Mouse (Mus musculus) heart, postnatal 4 days (tissue): Measurements from ENCODE around the gene Rad23b. TPM values are rescaled to one million over a fixed set of nuclear protein-coding genes. Genes with fewer than 3 reads are reported as not detected.
A peak's percentile ranks its signal among the peaks of the same experiment; 100 is the strongest.
"Not testable (repeated sequence)": the region's sequence is repeated elsewhere in the genome, so short reads cannot be mapped to it uniquely, and the experiment has no call there.

Experiments used
- DNase-seq: peaks from one replicate; pipeline ENCODE4 v3.0.0; 2021
- total RNA-seq, 2 experiments: library from RNA; stranded (reverse); gene quantifications; 2 replicates each; pipeline ENCODE4 v1.2.3; 2021

Gene Rad23b
- total RNA-seq, 2 experiments from 2014 or later, result 141 to 161 TPM

DNA sequence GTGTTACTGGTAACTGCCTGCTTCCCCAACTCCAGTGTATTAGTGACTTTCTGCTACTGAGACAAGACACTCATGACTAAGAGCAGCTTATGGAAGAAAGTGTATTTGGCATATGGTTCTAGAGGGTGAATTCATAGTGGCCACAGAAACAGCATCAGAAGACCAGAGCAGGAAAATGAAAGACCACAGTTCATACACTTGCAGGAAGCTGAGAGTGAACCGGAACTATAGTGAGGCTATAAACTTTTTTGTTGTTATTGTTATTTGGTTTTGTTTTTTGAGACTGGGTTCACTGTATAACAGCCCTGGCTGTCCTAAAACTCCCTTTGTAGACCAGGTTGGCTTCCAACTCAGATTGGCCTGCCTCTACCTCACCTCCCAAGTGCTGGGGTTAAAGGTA, 6.0 kb downstream of the Rad23b start:
- DNase-seq, result no peak

DNA sequence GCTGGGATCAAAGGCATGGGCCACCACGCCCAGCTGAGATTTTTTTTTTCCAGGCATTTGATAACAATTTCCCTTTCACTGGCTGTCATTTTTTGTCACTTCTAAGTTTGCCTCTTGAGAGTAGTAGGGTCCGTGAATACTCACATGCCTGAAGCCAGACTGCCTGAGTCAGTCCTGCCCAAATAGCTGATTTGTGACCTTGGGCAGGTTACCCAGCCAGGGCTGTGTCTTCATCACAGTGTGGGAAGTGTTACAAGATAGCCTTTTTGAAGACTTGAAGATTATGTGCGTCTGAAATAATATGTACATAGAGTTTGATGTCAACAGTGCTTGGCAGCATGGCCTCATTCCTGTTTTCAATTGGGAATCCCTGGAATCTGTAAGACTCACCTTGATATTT, 6.9 kb downstream of the Rad23b start:
- DNase-seq, result no peak

DNA sequence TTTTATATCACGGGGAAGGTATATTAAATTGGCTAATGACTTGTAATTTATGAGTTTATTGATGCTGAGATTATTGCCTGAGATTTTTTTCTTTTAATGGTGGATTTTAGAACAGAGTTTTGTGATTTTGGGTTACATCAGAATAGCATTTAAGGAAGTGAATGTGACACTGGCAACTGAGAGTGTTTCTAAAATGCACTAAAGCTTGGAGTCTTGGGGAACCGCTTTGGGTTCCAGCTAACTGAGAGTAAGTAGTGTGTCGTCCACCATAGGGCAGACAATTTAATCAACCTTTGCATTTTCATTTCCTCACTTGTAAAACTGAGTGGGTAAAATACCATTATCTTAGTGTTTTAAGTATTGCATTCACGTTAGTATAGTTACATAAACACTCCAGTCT, 14.0 kb downstream of the Rad23b start:
- no peak for DNase-seq

DNA sequence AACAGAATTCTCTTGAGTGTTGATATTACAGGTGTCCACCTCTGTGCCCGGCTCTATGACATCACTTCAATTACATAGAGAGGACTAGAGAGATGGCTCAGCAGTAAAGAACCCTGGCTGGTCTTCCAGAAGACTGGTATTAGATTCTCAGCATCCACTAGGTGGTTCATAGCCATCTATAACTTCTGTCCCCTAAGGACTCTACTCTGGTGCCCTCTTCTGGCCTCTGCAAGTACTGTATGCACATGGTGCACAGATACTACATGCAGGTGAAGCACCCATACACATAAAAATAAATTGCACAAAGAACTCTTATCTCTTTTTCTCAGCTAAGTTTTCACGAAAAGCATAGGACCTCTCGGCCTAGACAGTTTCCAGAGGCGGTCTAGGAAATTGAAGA, 14.5 kb downstream of the Rad23b start:
- peak; percentile 28 for DNase-seq

DNA sequence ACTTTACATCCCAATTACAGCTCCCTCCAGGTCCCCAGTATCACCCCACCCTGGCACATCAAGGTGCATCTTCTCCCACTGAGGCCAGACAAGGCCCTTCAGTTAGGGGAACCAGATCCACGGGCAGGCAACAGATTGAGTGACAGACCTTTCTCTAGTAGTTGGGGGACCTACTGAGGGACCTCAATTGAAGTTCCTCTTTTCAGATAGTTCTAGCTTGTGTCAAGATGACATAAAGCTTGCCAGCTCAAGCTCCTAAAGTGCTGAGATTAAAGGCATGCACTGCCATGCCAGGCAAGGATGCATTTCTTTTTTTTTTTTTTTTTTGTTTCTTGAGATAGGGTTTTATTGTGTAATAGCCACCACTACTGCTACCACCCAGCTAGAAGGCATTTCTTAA, 16.2 kb downstream of the Rad23b start:
- DNase-seq, result no peak

DNA sequence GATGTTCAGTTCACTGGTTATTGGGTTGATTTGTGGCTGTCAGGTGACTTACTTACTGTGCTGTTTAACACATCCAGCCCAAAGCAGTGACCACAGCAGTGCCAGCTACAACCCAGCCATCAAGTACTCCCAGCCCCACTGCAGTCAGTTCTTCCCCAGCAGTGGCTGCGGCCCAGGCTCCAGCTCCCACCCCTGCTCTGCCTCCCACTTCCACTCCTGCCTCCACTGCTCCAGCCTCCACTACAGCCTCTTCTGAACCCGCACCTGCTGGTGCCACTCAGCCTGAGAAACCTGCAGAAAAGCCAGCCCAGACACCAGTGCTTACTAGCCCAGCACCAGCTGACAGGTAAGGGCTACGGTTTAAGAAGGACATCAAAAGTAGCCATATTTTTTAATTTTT, 20.3 kb downstream of the Rad23b start:
- DNase-seq, result no peak

DNA sequence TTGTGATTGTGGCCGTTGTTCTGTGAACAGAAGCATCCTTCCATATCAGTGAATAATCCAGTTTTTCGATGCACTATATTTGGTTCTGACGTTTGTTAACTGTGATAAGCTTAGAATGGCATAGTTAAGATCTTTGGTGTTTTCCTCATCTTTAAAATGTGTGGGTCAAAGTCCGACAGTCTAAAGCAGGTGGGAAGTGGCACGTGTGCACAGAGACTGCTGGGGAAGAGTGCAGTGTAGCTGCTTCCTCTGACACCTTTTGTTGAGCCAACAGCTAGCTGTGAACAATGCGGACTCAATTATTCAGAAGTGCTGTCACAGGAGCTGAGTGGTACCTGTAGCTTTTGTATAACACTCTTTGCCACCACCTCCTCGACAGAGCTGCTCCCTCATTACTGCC, 21.5 kb downstream of the Rad23b start:
- no peak for DNase-seq

DNA sequence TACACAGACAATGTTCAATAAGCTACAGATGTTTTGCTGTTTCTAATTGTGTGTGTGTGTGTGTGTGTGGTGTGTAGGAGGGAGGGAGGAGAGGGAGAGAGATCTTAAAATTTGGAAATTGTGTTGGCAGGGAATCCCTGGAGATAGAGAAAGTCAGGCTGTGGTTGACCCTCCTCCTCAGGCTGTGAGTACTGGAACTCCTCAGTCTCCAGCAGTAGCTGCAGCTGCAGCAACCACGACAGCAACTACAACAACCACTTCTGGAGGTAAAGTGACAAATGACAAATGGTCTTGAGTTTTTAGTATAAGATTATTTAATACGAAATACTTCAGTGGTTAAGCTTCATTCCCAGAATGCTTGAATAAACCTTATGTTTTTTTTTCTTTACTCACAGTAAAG, 32.5 kb downstream of the Rad23b start:
- no peak for DNase-seq

DNA sequence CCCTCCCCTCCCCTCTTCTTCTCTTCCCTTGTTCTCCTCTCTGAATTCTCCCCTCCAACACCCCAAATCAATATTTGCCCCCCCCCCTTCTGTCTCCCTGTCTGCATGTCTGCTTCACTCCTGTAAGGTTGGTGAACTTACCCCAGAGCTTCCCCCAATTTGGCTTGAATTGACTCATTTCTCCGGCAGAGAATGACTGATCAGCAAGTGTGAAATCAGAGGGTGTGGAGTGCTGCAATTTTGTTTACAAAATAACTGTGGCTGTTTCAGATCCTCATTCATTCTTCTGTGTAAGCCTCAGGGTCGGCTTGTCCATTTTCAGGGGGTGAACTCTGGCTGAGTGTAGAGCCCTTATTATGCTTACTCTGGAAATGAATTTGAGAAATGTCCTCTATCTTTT, 36.9 kb downstream of the Rad23b start:
- no peak for DNase-seq

DNA sequence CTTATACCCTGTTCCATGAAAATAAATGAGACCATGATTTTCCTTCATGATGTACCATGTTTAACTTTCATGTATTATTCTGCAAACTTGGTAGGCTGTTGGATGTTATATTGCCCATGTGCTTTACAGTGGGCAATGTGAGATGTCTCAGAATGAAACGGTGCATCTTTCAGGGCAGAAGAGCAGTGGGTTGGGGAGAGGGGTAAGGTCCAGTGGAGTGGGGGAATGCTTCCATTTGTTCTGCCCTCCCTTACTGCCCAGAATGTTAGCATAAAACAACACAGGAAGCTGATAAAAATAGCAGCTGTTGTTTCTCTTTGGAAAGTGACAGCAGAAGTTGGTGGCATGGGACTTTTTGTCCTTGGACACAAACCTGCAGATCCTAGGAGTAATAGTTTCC, 41.6 kb downstream of the Rad23b start:
- DNase-seq, result no peak

DNA sequence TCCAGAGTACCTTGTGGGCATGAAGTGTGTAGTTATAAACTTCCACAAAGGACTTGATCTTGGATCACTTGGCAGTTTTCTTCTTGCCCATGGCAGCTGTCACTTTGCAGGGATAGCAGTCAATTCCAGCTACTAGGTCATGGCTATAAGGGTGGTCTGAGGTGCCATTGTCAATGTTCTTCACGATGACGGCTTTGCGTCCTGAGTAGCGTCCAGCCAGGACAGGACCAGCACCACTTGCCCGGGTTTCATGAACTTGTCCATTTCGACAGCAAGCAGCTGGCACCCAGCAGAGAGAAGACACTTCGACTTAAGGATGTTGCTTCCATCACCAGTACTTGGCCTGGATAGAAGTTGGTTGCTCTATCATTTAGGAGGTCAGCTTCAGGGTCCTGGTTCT, 42.6 kb downstream of the Rad23b start:
- DNase-seq, result no peak

DNA sequence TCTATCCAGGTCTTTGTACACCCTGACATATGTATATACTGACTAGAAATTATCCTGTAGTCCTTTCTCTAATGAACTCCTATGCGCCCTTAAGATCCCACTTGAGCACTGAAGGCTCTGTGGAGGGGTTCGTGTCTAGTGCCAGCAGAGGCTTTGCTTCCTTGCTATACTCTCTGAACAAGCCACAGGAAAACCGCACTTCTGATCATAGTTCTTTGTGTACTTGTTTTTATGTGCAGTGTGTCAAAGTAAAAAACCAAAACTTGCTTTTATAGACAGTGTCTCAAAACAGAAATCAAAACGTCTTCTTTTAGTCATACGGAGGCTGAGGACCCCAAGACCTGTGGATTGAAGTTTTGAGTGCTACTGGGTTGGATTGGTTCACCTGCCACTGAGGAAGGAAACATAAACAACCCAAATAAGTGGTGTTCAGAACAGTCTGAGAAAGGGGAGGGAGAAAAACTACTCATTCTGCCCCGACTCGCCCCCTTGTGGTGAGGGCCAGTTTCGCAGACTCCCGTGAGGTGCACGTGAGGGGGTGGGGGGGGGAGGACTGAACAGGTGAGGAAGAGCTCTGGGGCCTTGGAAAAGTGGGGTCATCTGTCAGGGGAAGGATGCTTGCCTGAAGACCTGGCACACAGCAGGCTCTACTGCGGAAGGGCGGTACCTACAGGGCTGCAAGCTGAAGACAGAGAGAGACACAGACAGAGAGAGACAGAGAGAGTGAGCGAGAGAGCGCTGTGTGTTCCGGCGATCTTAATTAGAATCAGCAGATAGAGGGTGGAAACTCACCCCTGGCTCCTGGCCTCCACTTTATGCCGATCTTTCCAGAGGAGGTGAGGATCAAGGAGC, 48.3 kb downstream of the Rad23b start:
- peak; percentile 55 for DNase-seq

DNA sequence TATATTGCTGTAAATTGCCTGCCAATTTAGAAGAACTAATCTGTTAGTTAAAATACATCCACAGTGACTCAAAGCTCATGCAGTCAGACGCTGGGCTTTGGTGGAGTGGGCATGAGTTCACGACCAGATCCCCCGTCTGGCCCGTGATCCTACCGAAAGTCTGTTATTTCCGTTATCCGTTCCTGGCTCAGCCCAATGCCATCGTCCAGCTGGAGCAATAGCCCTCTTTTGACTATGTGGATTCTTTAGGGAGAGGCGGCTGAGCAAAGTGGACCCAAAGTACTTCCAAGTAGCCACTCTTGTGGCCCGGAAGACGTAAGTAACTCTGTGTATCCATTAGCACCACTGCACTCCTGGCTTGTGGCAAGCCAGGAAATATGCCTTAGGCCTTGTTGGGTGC, 49.1 kb downstream of the Rad23b start:
- no peak for DNase-seq

DNA sequence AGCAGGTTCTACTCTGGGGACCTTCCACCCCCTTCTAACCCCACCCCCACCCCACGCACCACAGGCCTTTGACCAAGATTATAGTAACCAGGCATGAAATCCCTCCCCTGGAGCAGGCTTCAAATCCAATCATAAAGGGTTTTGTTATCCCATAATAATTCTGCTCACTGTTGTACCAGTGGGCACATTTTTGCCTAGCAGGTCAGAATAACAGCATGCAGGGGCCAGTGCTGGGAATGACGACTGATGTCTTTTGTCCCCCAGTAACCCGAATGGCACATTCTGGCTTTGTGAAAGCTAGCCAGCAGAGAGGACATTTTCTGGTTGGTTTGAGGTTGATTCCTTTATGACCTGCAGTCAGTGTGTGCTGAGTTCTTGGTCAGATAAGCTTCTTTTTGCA, 55.5 kb downstream of the Rad23b start:
- DNase-seq, result no peak

DNA sequence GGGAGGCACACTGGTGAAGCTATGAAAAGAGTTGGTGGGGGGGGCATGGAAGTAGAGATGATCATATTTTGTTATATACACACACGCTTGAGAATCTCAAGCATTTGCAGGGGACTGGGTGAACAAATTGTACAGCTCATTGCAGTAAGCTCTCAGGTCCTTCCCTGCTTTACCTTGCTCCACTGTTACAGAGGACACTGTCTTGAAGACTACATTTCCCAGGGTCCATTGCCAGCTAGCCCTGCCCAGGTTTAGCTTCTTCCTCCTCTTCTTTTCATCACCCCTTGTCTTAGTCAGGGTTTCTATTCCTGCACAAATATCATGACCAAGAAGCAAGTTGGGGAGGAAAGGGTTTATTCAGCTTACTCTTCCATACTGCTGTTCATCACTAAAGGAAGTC, 56.7 kb downstream of the Rad23b start:
- DNase-seq, result no peak

DNA sequence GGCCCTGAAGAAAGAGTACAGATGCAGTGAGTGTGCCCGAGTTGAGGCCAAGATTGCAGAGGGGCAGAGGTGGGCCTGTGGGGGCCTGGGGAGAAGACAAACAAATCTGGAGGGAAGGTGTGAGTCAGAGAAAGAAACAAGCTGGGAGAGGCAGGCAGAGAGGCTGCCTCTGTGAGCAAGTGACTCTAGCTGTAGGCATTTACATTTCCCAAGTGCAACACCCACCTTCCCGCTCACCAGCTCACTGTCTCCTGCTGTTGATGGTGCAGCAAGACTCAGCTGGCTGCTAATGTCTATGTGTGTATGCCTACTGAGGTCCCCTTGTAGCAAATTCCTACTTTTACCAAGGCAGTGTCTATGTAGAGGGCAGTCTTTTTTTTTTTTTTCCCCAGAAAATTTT, 58.2 kb downstream of the Rad23b start:
- DNase-seq, result no peak

DNA sequence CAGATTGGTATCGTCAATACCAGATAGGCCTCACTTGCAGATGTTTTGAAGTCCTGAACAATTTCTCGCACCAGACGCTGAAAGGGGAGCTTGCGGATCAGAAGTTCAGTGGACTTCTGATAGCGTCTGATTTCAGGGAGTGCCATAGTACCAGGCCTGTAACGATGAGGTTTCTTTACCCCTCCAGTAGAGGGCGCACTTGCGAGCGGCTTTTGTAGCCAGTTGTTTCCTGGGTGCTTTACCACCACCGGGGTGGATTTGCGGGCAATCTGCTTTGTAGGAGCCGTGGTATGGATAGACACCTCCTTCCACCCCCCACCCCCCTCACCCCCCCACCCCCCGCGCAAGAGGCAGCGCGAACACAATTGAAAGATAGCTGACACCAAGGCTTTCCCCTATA, 59.2 kb downstream of the Rad23b start:
- DNase-seq, result no peak

DNA sequence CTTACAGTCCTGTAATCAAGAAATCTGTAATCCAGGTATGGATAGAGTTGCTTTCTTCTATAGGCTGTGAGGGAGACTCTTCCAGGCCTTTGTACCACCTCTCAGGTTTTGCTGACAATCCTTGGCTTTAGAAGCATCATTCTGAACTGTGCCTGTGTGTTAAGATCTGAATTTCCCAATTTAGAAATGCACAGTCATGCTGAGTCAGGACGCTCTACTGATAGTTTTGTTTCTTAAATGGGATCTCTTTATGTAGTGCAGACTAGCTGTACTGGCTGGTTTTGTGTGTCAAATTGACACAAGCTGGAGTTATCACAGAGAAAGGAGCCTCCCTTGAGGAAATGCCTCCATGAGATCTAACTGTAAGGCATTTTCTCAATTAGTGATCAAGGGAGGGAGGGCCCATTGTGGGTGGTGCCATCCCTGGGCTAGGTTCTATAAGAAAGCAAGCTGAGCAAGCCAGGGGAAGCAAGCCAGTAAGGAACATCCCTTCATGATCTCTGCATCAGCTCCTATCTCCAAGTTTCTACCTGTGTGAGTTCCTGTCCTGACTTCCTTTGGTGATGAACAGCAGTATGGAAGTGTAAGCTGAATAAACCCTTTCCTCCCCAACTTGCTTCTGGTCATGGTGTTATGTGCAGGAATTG, 59.9 kb downstream of the Rad23b start:
- DNase-seq, result not testable (repeated sequence)

DNA sequence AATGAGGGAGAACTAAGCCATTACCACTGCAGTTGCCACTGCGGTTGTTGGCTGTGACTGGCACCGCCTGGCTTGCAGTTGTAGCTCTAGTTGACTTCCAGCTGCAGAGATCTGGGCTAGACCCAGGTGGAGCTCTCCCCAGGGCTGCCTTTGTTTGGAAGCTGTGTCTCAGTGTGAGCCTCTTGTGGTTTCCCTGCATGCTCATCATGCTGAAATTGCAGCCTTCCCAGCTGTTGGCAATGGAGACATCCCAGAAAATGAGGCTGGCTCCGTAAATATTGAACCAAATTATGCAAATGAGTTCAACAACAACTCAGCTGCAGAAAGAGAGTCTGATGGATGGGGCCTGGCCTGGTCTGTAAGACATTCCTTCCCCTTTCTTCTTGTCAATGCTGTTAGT, 66.0 kb downstream of the Rad23b start:
- DNase-seq, result no peak

DNA sequence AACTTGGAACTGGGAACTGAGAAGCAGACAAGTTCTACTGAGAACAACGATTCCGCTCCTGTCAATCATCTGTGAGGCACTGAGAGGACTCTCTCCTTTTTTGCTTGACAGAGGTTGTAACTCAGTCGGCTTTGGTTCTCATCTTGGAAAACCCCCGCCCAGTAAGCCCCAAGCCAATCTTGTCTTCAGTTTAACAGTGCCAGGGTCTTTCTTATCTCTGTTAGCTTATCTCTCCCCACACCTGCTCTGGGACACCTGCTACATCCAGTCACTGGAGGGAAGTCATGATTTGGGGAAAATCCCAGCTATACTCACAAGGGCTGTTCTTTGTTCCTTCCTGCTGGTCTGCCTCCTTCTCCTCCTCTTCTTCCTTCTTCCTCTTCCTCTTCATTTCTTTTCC, 76.4 kb downstream of the Rad23b start:
- no peak for DNase-seq
